Mouse (Mus musculus) ES-Bruce4 (cell line): ENCODE data around the gene Gm42669. TPM values are rescaled to one million over a fixed set of nuclear protein-coding genes. Genes with fewer than 3 reads are reported as not detected.
A peak's percentile ranks its signal among the peaks of the same experiment; 100 is the strongest.

Source experiments
- H3K27ac ChIP-seq: 2 replicates; pipeline ENCODE4 v1.5.1; 2012; ENCODE audit warnings: low read length, inconsistent platforms; ENCODE audit not compliant: insufficient read depth
- H3K27me3 ChIP-seq: 2 replicates; pipeline ENCODE4 v1.6.1; 2012; ENCODE audit warnings: mild to moderate bottlenecking, low read length, inconsistent platforms; ENCODE audit not compliant: control insufficient read depth, poor library complexity, insufficient read depth, severe bottlenecking
- H3K36me3 ChIP-seq: 2 replicates; pipeline ENCODE4 v1.6.1; 2012; ENCODE audit warnings: inconsistent platforms, mild to moderate bottlenecking, low read length, moderate library complexity; ENCODE audit not compliant: control insufficient read depth, poor library complexity, insufficient read depth, severe bottlenecking
- H3K4me1 ChIP-seq: one replicate; pipeline ENCODE4 v1.8.1; 2011; ENCODE audit warnings: low read length; ENCODE audit not compliant: control insufficient read depth, insufficient read depth
- H3K4me3 ChIP-seq: 2 replicates; pipeline ENCODE4 v1.5.1; 2011; ENCODE audit warnings: low read depth, mild to moderate bottlenecking, low read length
- H3K9ac ChIP-seq: 2 replicates; pipeline ENCODE4 v1.6.1; 2012; ENCODE audit warnings: low read depth, mild to moderate bottlenecking, inconsistent platforms; ENCODE audit not compliant: poor library complexity, severe bottlenecking
- H3K9me3 ChIP-seq: replicated peaks from 2 replicates; pipeline ENCODE4 v1.6.1; 2012; ENCODE audit warnings: mild to moderate bottlenecking, low read length, inconsistent platforms; ENCODE audit not compliant: control insufficient read depth, poor library complexity, insufficient read depth, severe bottlenecking
- CTCF ChIP-seq: IDR thresholded peaks from one replicate; pipeline ENCODE4 v1.8.1; 2011; ENCODE audit warnings: low read depth, low read length
- EP300 ChIP-seq: IDR thresholded peaks from 2 replicates; pipeline ENCODE4 v1.6.1; 2011; ENCODE audit warnings: low read depth, low read length; ENCODE audit not compliant: insufficient read depth
- POLR2A ChIP-seq: IDR thresholded peaks from one replicate; pipeline ENCODE4 v1.8.1; 2011; ENCODE audit warnings: low read length; ENCODE audit not compliant: insufficient read depth
- polyA plus RNA-seq: library from polyadenylated mRNA; stranded (reverse); fragments of >200 nt; gene quantifications from 2 replicates; pipeline ENCODE4 v1.2.4, GENCODE M21; 2011; ENCODE audit warnings: low read depth; ENCODE audit not compliant: missing spikeins, insufficient read depth, insufficient read length

Gm42669 gene
- polyA plus RNA-seq, 1 experiment: not detected

DNA sequence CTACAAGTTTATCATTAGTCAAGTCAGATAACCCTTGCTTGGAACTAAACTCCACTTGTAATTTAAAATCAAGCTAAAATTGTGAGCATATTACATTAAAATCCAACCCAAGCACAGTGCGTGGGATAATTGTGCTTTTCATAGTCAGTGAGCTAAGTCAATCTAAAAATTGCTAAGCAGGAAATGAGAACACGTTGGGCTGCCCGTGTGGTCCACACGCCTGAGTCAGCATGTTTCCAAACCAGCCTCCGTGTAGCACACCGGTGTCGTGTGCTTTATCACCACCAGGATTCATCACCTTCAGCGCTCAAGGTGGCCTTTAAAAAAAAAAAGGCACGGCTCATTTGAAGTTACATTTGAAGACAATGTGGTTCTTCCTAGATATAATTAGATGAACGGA is 16.9 kb downstream of the Gm42669 start:
- Histone ChIP-seq H3K9ac (no peak overlapping the region), H3K4me3 (no peak overlapping the region), H3K27ac (no peak overlapping the region), H3K36me3 (no peaks in the 10 kb centered on the region), H3K9me3 (no peaks in the 10 kb centered on the region), H3K4me1 (no peaks in the 10 kb centered on the region), H3K27me3 (no peaks in the 10 kb centered on the region; the same call in 1 of the 2 replicates)
- TF ChIP-seq CTCF (no peak), POLR2A (no peak), EP300 (no peak)

DNA sequence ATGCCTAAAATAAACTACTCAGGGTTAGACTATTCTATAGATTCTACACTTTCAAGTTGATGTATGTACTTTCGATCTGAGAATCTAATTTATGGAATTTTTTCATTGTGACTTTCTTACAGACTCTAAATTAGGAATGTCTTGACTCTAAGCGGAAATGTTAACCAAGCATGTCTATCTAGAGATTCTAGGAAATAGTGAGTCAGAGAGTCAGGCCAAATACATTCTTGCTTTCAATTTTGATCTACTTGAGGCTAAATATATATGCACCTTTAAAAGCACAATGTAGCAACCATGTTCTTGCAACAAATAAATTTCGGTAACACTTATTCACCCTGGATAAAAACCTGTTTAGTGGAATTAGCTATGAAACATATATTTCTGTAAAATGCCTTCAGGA is 21.4 kb downstream of the Gm42669 start:
- H3K9me3 ChIP-seq: no peaks in the 10 kb centered on the region
- no peak overlapping the region for H3K27ac ChIP-seq
- no peaks in the 10 kb centered on the region; the same call in 1 of the 2 replicates for H3K27me3 ChIP-seq
- H3K9ac ChIP-seq: no peak overlapping the region
- no peaks in the 10 kb centered on the region for H3K36me3 ChIP-seq
- TF ChIP-seq EP300 (no peak), POLR2A (no peak), CTCF (no peak)
- no peaks in the 10 kb centered on the region for H3K4me1 ChIP-seq
- H3K4me3 ChIP-seq: no peak overlapping the region

DNA sequence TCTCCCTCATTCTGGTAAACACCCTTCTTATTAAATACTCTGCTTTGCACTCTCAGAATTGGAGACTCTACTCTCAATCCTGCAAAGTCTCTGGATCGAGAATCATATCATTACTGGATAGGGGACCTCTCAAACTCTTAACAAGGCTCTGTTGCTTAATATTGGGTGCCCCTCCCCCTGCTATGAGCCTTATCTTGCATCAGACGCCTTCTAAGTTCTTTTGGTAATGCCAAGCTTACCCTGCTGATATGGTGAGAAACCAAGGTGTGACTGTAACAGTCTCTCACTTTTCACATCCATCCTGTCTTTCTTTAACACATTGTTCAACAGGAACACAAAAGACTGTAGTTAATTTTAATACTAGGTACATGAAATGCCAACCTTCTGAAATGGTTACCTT is 26.2 kb downstream of the Gm42669 start:
- Histone ChIP-seq H3K9ac (no peak overlapping the region), H3K27me3 (no peaks in the 10 kb centered on the region), H3K36me3 (no peaks in the 10 kb centered on the region), H3K9me3 (no peaks in the 10 kb centered on the region), H3K27ac (no peak overlapping the region), H3K4me3 (no peak overlapping the region), H3K4me1 (no peaks in the 10 kb centered on the region)
- TF ChIP-seq POLR2A: no peak
- no peak for TF ChIP-seq CTCF
- no peak for TF ChIP-seq EP300

DNA sequence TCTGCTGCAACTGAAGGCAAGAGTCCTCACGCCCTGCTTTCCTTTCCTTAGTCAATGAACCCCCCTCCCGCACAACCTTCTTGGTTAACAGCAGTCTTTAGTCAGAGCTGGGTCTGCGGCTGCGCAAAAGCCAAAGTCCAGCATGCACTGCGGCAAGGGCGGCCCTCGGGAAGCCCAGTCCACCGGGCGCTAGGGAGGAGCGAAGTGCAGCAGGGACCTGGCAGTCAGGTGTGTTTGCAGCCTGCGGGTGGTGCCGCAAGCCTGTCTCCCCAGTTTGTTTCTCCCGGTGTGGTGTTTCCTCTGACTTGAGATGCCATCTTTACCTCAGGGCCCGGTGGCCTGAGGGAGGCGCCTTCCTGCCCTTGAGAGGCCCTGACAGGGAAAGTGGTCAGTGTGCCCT is 27.2 kb downstream of the Gm42669 start, which contains the start of gene 1700028K03Rik:
1700028K03Rik (plus strand) TSS at position 129 of the 400 bp plus-strand sequence.
- peak within 1 kb of the TSS; percentile 27 for H3K4me3 ChIP-seq
- no peaks in the 10 kb centered on the region for H3K36me3 ChIP-seq
- no peaks in the 10 kb centered on the region for H3K9me3 ChIP-seq
- TF ChIP-seq EP300 (no peak), POLR2A (no peak), CTCF (no peak)
- H3K27ac ChIP-seq: no peak within 1 kb of the TSS
- no peaks in the 10 kb centered on the region for H3K4me1 ChIP-seq
- no peak within 1 kb of the TSS for H3K9ac ChIP-seq
- H3K27me3 ChIP-seq: no peaks in the 10 kb centered on the region

DNA sequence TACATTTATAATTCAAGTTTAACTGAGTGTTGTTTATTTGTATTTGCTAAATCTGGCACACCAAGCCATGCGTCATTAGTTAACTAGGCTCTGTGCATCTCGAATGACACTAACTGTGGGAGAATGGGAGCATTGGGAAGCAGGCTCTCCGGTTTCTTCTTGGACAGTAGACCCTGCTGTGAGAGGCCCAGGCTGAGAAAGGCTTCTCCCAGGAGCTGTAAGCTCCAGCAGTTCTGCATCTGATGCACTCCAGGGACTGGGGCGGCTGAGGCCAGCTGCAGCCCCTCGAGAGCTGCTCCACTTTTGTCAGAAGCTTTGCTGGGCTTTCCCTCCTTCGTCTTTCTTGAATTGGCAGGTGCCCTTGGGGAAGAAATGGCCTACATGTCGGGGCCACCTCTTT is 34.3 kb downstream of the Gm42669 start:
- H3K4me3 ChIP-seq: no peak overlapping the region
- no peaks in the 10 kb centered on the region for H3K27me3 ChIP-seq
- H3K4me1 ChIP-seq: no peaks in the 10 kb centered on the region
- no peaks in the 10 kb centered on the region for H3K9me3 ChIP-seq
- H3K36me3 ChIP-seq: no peaks in the 10 kb centered on the region
- TF ChIP-seq CTCF (no peak), POLR2A (no peak), EP300 (no peak)
- no peak overlapping the region for H3K9ac ChIP-seq
- no peak overlapping the region for H3K27ac ChIP-seq

DNA sequence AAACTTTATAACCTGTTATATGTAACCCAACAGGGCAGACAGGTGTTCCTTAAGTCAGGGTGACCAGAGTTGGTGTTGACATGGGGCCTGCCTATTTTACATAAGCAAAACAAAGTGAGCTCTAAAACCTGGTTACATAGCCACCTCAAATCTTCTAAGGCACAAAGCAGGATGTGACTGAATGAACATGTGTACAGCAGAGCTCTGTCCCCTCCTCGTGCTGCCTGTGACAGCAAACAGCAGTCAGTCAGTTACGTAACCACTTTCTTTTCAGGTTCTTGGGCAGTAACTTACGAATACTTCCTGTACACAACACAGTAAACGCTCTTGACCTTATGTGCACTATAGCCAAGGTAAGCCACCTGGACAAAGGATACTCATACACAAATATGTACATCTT is 38.5 kb downstream of the Gm42669 start:
- Histone ChIP-seq H3K4me3 (no peak overlapping the region), H3K27ac (no peak overlapping the region), H3K27me3 (no peaks in the 10 kb centered on the region), H3K9ac (no peak overlapping the region), H3K36me3 (no peaks in the 10 kb centered on the region), H3K4me1 (no peaks in the 10 kb centered on the region), H3K9me3 (no peaks in the 10 kb centered on the region)
- TF ChIP-seq CTCF (no peak), EP300 (no peak), POLR2A (no peak)
